Mouse (Mus musculus) E14TG2a.4 (cell line): ENCODE results near the gene Auts2.

Experiments
- CTCF ChIP-seq: conservative IDR thresholded peaks from 2 replicates; pipeline ENCODE4 v1.5.1; 2014; ENCODE audit warnings: low read length
- NANOG ChIP-seq: IDR thresholded peaks from 2 replicates; pipeline ENCODE4 v1.6.1; 2014; ENCODE audit warnings: borderline replicate concordance, low read length, mixed read lengths
- POU5F1 ChIP-seq: IDR thresholded peaks from 2 replicates; pipeline ENCODE4 v1.6.1; 2014; ENCODE audit warnings: low read length, borderline replicate concordance

DNA sequence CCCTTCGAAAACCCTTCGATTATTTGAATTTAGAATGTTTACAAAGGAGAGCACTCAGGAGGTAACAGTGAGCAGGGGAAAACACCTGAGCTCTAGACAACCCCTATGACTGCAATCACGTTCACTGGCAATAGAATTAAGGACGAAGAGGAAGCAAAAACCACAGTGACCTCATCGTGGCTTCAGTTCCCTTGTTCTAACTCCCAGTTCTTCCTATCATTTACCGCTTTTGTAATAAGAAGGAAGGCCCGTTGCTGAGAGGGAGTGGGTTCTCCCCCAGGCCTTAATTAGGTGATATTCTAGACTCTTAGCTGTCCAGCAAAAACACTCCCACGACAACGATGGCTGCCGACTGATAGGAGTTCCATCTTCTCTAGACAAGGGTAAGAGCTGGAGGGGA lies 704.1 kb downstream of the Auts2 start:
- TF ChIP-seq CTCF (no peak), NANOG (no peak), POU5F1 (no peak)
